In genomic region chr16:62873180-62873579, GRCm38 (mm10) we compare ENCODE assay signal across 16 mouse cellular contexts. TPM values are rescaled to one million over a fixed set of nuclear protein-coding genes. Genes with fewer than 3 reads are reported as not detected.
"Had no signal": no experiment of that assay in that cellular context is flagged by ENCODE, and none has a peak within 500 bp of the region (broad histone marks: within the 10 kb centered on the region; RNA-seq: fewer than 3 reads in every experiment).

No protein-coding gene starts in this region.

- H3K36me3 ChIP-seq: liver, embryonic 15.5 days; midbrain, embryonic 12.5 days had no signal

- DNase-seq: kidney, adult 18-20 months; kidney, postnatal 25 days; left cerebral cortex, postnatal 4 days; lung, adult 2 months; thymus, adult 18-20 months; thymus, postnatal 14 days had no signal

- H3K4me2 ChIP-seq: liver, embryonic 11.5 days; liver, embryonic 15.5 days; midbrain, embryonic 12.5 days had no signal

- H3K9me3 ChIP-seq: liver, embryonic 15.5 days; midbrain, embryonic 12.5 days had no signal

- H3K27me3 ChIP-seq: liver, embryonic 15.5 days; midbrain, embryonic 12.5 days had no signal

- H3K27ac ChIP-seq: layer of hippocampus, adult 2 months; liver, embryonic 15.5 days; midbrain, embryonic 12.5 days; stomach, postnatal 0 days had no signal

- H3K9ac ChIP-seq: liver, embryonic 15.5 days; midbrain, embryonic 12.5 days had no signal

- H3K4me3 ChIP-seq: layer of hippocampus, adult 2 months; liver, embryonic 15.5 days; midbrain, embryonic 12.5 days had no signal

- H3K4me1 ChIP-seq: liver, embryonic 15.5 days; midbrain, embryonic 12.5 days had no signal

RNA-seq across cellular contexts. Expression of gene Stx19, which starts 58.7 kb away (rescaled TPM):
- total RNA-seq: layer of hippocampus, adult 2 months; layer of hippocampus, postnatal 14 days; left cerebral cortex, adult 18-20 months; left cerebral cortex, postnatal 10 days; left cerebral cortex, postnatal 4 days; megakaryocyte, adult 5-6 weeks; midbrain, postnatal 0 days had no signal
